Mouse (Mus musculus): ENCODE results near the gene Tmcc1. TPM values are rescaled to one million over a fixed set of nuclear protein-coding genes. Genes with fewer than 3 reads are reported as not detected.
A peak's percentile ranks its signal among the peaks of the same experiment; 100 is the strongest.

Tmcc1 gene
- polyA plus RNA-seq, 1 experiment from 2014 or later, result 22.4 TPM

- Histone ChIP-seq H3K27me3 (ENCODE audit: control insufficient read depth, insufficient read depth, low read length) (peaks cover 38% of the 10 kb centered on the region), H3K9me3 (ENCODE audit: control insufficient read depth, low read length) (no peaks in the 10 kb centered on the region), H3K4me1 (replicated peaks; ENCODE audit: control insufficient read depth, insufficient read depth, low read length) (peaks cover 7% of the 10 kb centered on the region; the same call in 1 of the 2 replicates), H3K4me3 (replicated peaks; ENCODE audit: low read length) (no peak overlapping the region), H3K27ac (no peak overlapping the region), H3K4me2 (replicated peaks) (no peak overlapping the region), H3K9ac (no peak overlapping the region), H3K36me3 (replicated peaks; ENCODE audit: control insufficient read depth, insufficient read depth) (no peaks in the 10 kb centered on the region)
- WGBS, result 34% methylated on average over 6 of the region's 6 CpGs
- DNase-seq (ENCODE audit: low spot score) (no peak), ATAC-seq (ENCODE audit: low FRiP score) (no peak)
Observed at GRCm38 (mm10) chr6:115996171-115996851, 197.0 kb downstream of the Tmcc1 start.

- H3K4me3 ChIP-seq (replicated peaks; ENCODE audit: low read length), result no peak overlapping the region
- no peaks in the 10 kb centered on the region for H3K9me3 ChIP-seq (ENCODE audit: control insufficient read depth, low read length)
- no peak for DNase-seq (ENCODE audit: low spot score)
- H3K4me2 ChIP-seq (replicated peaks), result peak overlapping the region; percentile 84; the same call in 1 of the 2 replicates
- H3K36me3 ChIP-seq (replicated peaks; ENCODE audit: control insufficient read depth, insufficient read depth), result no peaks in the 10 kb centered on the region
- no peak for ATAC-seq (ENCODE audit: low FRiP score)
- H3K9ac ChIP-seq, result no peak overlapping the region
- peaks cover 7% of the 10 kb centered on the region; the same call in 1 of the 2 replicates for H3K4me1 ChIP-seq (replicated peaks; ENCODE audit: control insufficient read depth, insufficient read depth, low read length)
- WGBS, result 58% methylated on average over 4 of the region's 4 CpGs
- H3K27ac ChIP-seq, result peak overlapping the region; percentile 21; the same call in 1 of the 2 replicates
- peaks cover 38% of the 10 kb centered on the region for H3K27me3 ChIP-seq (ENCODE audit: control insufficient read depth, insufficient read depth, low read length)
Observed at GRCm38 (mm10) chr6:115995531-115995941, 197.8 kb downstream of the Tmcc1 start.

- peak within 1 kb of the TSS; percentile 84 for H3K4me2 ChIP-seq (replicated peaks)
- H3K27ac ChIP-seq, result peak within 1 kb of the TSS; percentile 21
- no peaks in the 10 kb centered on the region for H3K9me3 ChIP-seq (ENCODE audit: control insufficient read depth, low read length)
- peak; percentile 57 for ATAC-seq (ENCODE audit: low FRiP score)
- peak; percentile 73 for DNase-seq (ENCODE audit: low spot score)
- WGBS, result 1% methylated on average over 40 of the region's 51 CpGs
- peak within 1 kb of the TSS; percentile 47 for H3K4me3 ChIP-seq (replicated peaks; ENCODE audit: low read length)
- H3K4me1 ChIP-seq (replicated peaks; ENCODE audit: control insufficient read depth, insufficient read depth, low read length), result peaks cover 7% of the 10 kb centered on the region; the same call in 1 of the 2 replicates
- peak within 1 kb of the TSS; percentile 54 for H3K9ac ChIP-seq
- no peaks in the 10 kb centered on the region for H3K36me3 ChIP-seq (replicated peaks; ENCODE audit: control insufficient read depth, insufficient read depth)
- H3K27me3 ChIP-seq (ENCODE audit: control insufficient read depth, insufficient read depth, low read length), result peaks cover 38% of the 10 kb centered on the region
Observed at GRCm38 (mm10) chr6:115994877-115995520, 198.3 kb downstream of the Tmcc1 start, which contains the start of gene Plxnd1. Plxnd1 (minus strand) TSS chr6:115995005.

- peak overlapping the region; percentile 84 for H3K4me2 ChIP-seq (replicated peaks)
- DNase-seq (ENCODE audit: low spot score), result no peak
- no peaks in the 10 kb centered on the region for H3K36me3 ChIP-seq (replicated peaks; ENCODE audit: control insufficient read depth, insufficient read depth)
- no peaks in the 10 kb centered on the region for H3K9me3 ChIP-seq (ENCODE audit: control insufficient read depth, low read length)
- peak overlapping the region; percentile 17; the same call in 1 of the 2 replicates for H3K27ac ChIP-seq
- H3K4me1 ChIP-seq (replicated peaks; ENCODE audit: control insufficient read depth, insufficient read depth, low read length), result peaks cover 7% of the 10 kb centered on the region; the same call in 1 of the 2 replicates
- WGBS, result 1% methylated on average over 93 of the region's 93 CpGs
- peaks cover 38% of the 10 kb centered on the region for H3K27me3 ChIP-seq (ENCODE audit: control insufficient read depth, insufficient read depth, low read length)
- peak overlapping the region; percentile 54 for H3K9ac ChIP-seq
- H3K4me3 ChIP-seq (replicated peaks; ENCODE audit: low read length), result peak overlapping the region; percentile 47
- peak; percentile 16 for ATAC-seq (ENCODE audit: low FRiP score)
Observed at GRCm38 (mm10) chr6:115994146-115994876, 199.0 kb downstream of the Tmcc1 start.

GRCm38 (mm10) chr6:115993463-115994145, 199.7 kb downstream of the Tmcc1 start:
- no peak for ATAC-seq (ENCODE audit: low FRiP score)
- Histone ChIP-seq H3K27me3 (ENCODE audit: control insufficient read depth, insufficient read depth, low read length) (peaks cover 38% of the 10 kb centered on the region), H3K27ac (no peak overlapping the region), H3K36me3 (replicated peaks; ENCODE audit: control insufficient read depth, insufficient read depth) (no peaks in the 10 kb centered on the region), H3K9me3 (ENCODE audit: control insufficient read depth, low read length) (no peaks in the 10 kb centered on the region), H3K4me2 (replicated peaks) (peak overlapping the region; percentile 84), H3K4me3 (replicated peaks; ENCODE audit: low read length) (peak overlapping the region; percentile 47), H3K9ac (peak overlapping the region; percentile 54), H3K4me1 (replicated peaks; ENCODE audit: control insufficient read depth, insufficient read depth, low read length) (peaks cover 7% of the 10 kb centered on the region; the same call in 1 of the 2 replicates)
- DNase-seq (ENCODE audit: low spot score), result peak; percentile 47
- 3% methylated on average over 86 of the region's 86 CpGs for WGBS

GRCm38 (mm10) chr6:115992981-115993380, 200.3 kb downstream of the Tmcc1 start:
- Histone ChIP-seq H3K4me1 (replicated peaks; ENCODE audit: control insufficient read depth, insufficient read depth, low read length) (peaks cover 7% of the 10 kb centered on the region; the same call in 1 of the 2 replicates), H3K9me3 (ENCODE audit: control insufficient read depth, low read length) (no peaks in the 10 kb centered on the region), H3K27me3 (ENCODE audit: control insufficient read depth, insufficient read depth, low read length) (peaks cover 38% of the 10 kb centered on the region), H3K9ac (peak overlapping the region; percentile 54), H3K4me2 (replicated peaks) (peak overlapping the region; percentile 84), H3K36me3 (replicated peaks; ENCODE audit: control insufficient read depth, insufficient read depth) (no peaks in the 10 kb centered on the region), H3K4me3 (replicated peaks; ENCODE audit: low read length) (peak overlapping the region; percentile 47), H3K27ac (no peak overlapping the region)
- no peak for DNase-seq (ENCODE audit: low spot score)
- ATAC-seq (ENCODE audit: low FRiP score), result no peak
- 48% methylated on average over 6 of the region's 6 CpGs for WGBS

GRCm38 (mm10) chr6:115991881-115992620, 201.2 kb downstream of the Tmcc1 start:
- Histone ChIP-seq H3K27me3 (ENCODE audit: control insufficient read depth, insufficient read depth, low read length) (peaks cover 38% of the 10 kb centered on the region), H3K4me3 (replicated peaks; ENCODE audit: low read length) (peak overlapping the region; percentile 47), H3K9me3 (ENCODE audit: control insufficient read depth, low read length) (no peaks in the 10 kb centered on the region), H3K4me1 (replicated peaks; ENCODE audit: control insufficient read depth, insufficient read depth, low read length) (peaks cover 14% of the 10 kb centered on the region), H3K36me3 (replicated peaks; ENCODE audit: control insufficient read depth, insufficient read depth) (no peaks in the 10 kb centered on the region), H3K27ac (no peak overlapping the region), H3K4me2 (replicated peaks) (peak overlapping the region; percentile 84), H3K9ac (peak overlapping the region; percentile 17; the same call in 1 of the 2 replicates)
- 29% methylated on average over 10 of the region's 10 CpGs for WGBS
- ATAC-seq (ENCODE audit: low FRiP score) (no peak), DNase-seq (ENCODE audit: low spot score) (no peak)

- Histone ChIP-seq H3K4me3 (replicated peaks; ENCODE audit: low read length) (peak overlapping the region; percentile 16), H3K9me3 (ENCODE audit: control insufficient read depth, low read length) (no peaks in the 10 kb centered on the region), H3K36me3 (replicated peaks; ENCODE audit: control insufficient read depth, insufficient read depth) (no peaks in the 10 kb centered on the region), H3K4me2 (replicated peaks) (peak overlapping the region; percentile 84), H3K4me1 (replicated peaks; ENCODE audit: control insufficient read depth, insufficient read depth, low read length) (peaks cover 19% of the 10 kb centered on the region), H3K9ac (0 out of 2 replicates have a peak overlapping the region, but pooled peaks have one; percentile 17), H3K27ac (no peak overlapping the region), H3K27me3 (ENCODE audit: control insufficient read depth, insufficient read depth, low read length) (peaks cover 38% of the 10 kb centered on the region)
- DNase-seq (ENCODE audit: low spot score) (no peak), ATAC-seq (ENCODE audit: low FRiP score) (no peak)
- 32% methylated on average over 13 of the region's 13 CpGs for WGBS
Observed at GRCm38 (mm10) chr6:115991108-115991880, 202.0 kb downstream of the Tmcc1 start.
